Mouse (Mus musculus) testis, adult 2 months (tissue): Measurements from ENCODE around the gene Cryge.

Experiments
- CTCF ChIP-seq: fragments of 200-500 bp; IDR thresholded peaks from 2 replicates; pipeline ENCODE4 v1.5.1; 2012; ENCODE audit warnings: low read depth, mild to moderate bottlenecking, inconsistent platforms, low read length, moderate library complexity; ENCODE audit not compliant: control insufficient read depth, insufficient read depth, insufficient replicate concordance
- POLR2A ChIP-seq: fragments of 200-500 bp; IDR thresholded peaks from 2 replicates; pipeline ENCODE4 v1.6.1; 2012; ENCODE audit warnings: low read depth, mild to moderate bottlenecking, inconsistent platforms, low read length, moderate library complexity; ENCODE audit not compliant: control insufficient read depth

DNA sequence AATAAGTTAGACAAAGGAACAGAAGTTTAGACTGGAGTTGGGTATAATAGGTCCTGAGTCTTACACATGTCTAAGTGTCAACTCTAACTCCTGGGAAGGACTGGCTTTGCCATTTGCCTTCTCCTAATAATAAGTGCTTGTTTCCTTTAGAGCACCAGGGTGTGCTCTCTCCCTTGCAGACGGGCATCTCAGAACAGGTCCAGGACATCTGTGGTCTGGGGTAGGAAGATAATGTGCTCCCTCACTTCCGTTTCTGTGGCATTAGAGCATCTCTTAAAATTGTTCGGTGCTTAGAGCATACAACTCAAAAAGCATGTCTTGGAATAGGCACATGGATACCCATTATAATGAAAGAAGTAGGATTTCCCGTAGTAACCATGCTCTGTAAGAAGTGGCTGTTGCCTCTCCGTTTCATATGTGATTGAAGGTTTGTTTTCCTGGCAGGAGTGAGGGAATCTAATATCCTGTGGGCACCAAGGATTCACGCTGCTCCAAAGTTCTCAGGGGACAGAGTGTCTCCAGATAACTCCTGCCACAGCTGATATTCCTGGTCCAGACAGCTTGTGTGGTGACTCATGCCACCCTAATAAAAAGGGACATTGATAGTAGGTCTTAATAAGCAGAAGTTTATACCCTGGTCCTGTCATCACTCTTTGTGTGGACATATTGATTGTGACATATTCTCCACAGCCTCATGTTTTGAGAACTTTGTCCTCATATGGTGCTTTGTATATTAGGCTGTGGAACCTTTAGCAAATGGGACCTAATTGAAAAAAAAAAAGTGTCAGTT lies 37.8 kb upstream of the Cryge start:
- no peak for TF ChIP-seq CTCF
- TF ChIP-seq POLR2A, result no peak
